Mouse (Mus musculus) embryonic facial prominence, embryonic 15.5 days (tissue): ENCODE results near the gene Nup35. TPM values are rescaled to one million over a fixed set of nuclear protein-coding genes. Genes with fewer than 3 reads are reported as not detected.

Source experiments
- ATAC-seq: fragments of 200-750 bp; cut with Nextera tagmentation; 2 replicates; pipeline ENCODE4 v1.8.0; 2017; ENCODE audit warnings: low read depth, moderate TSS enrichment; ENCODE audit not compliant: insufficient number of reproducible peaks, low FRiP score, low TSS enrichment
- H3K27ac ChIP-seq: fragments of 300-500 bp; sonication (generic); replicated peaks from 2 replicates; pipeline ENCODE4 v1.5.1; 2015; ENCODE audit warnings: mild to moderate bottlenecking, inconsistent platforms
- H3K27me3 ChIP-seq: fragments of 300-500 bp; sonication (generic); 2 replicates; pipeline ENCODE4 v1.6.1; 2015; ENCODE audit warnings: inconsistent platforms
- H3K36me3 ChIP-seq: fragments of 300-500 bp; sonication (generic); 2 replicates; pipeline ENCODE4 v1.6.1; 2015; ENCODE audit warnings: mild to moderate bottlenecking, inconsistent platforms
- H3K4me1 ChIP-seq: fragments of 300-500 bp; sonication (generic); 2 replicates; pipeline ENCODE4 v1.6.1; 2015; ENCODE audit warnings: inconsistent platforms
- H3K4me2 ChIP-seq: fragments of 300-500 bp; sonication (generic); replicated peaks from 2 replicates; pipeline ENCODE4 v1.6.1; 2015; ENCODE audit warnings: mild to moderate bottlenecking, inconsistent platforms
- H3K4me3 ChIP-seq: fragments of 300-500 bp; sonication (generic); replicated peaks from 2 replicates; pipeline ENCODE4 v1.5.1; 2015; ENCODE audit warnings: mild to moderate bottlenecking, inconsistent platforms
- H3K9ac ChIP-seq: fragments of 300-500 bp; sonication (generic); 2 replicates; pipeline ENCODE4 v1.6.1; 2015; ENCODE audit warnings: inconsistent platforms
- H3K9me3 ChIP-seq: fragments of 300-500 bp; sonication (generic); replicated peaks from 2 replicates; pipeline ENCODE4 v1.6.1; 2016; ENCODE audit warnings: inconsistent platforms
- WGBS: fragments of 180-500 bp; shearing (Covaris S2); methylation state at CpG from one replicate; pipeline ENCODE4 v1.1.7; 2015; 5-methylcytosine and 5-hydroxymethylcytosine counted together
- polyA plus RNA-seq: library from polyadenylated mRNA; unstranded; fragments of >200 nt; fragmentation: Nextera tagmentation; extraction: Ambion mirVana; gene quantifications from 2 replicates; pipeline ENCODE4 v1.2.1, GENCODE M21; 2015

The Nup35 gene
- polyA plus RNA-seq: 41.1 and 42.4 TPM in 2 replicates

DNA sequence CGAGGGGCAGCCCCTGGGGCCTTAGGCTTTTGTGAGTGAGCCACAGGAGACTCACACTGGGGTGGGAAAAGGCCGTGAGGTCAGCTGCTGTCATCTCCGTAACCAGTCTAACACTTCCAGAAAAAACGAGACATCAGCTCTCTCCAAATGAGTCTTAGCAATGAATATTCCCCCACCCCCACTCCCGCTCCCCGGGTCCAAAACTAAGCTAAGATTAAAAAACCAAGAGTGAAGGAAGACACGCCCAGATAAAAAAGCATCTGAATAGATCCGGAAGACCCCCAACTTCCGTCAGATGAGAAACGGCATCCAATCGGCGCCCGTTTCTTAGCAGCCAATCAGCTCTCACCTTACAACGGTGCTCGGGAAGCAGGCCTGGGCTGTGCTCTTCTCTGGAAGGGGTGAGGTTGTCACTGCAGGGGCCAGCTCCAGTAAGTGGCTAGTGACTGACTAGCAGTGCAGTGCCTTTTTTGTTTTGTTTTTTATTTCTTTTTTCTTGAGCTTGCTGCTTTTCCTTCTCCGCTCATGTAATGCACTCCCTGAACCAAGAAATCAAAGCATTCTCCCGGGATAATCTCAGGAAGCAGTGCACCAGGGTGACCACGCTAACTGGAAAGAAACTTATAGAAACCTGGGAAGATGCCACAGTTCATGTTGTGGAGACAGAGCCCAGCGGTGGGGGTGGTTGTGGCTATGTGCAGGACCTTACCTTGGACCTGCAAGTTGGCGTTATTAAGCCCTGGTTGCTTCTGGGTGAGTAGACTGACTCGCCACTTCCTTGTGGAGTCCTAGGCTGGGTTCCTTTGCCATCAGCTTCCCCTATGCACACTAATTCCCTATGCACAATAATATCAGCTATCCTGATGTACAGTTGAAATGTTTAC is at the start of gene Nup35, which contains the start of gene Dusp19:
TSS of gene Nup35 (plus strand) at position 383 of the 884 bp plus-strand sequence.
TSS of gene Dusp19 (plus strand) at position 192 of the 884 bp plus-strand sequence.
- Histone ChIP-seq H3K9ac (peak within 1 kb of the TSS; percentile 55), H3K27ac (peak within 1 kb of the TSS; percentile 69), H3K27me3 (no peaks in the 10 kb centered on the region), H3K9me3 (no peaks in the 10 kb centered on the region), H3K36me3 (peaks cover 6% of the 10 kb centered on the region; the same call in 1 of the 2 replicates), H3K4me2 (peak within 1 kb of the TSS; percentile 56), H3K4me1 (0 out of 2 replicates have a peak, but pooled peaks cover 5% of the 10 kb centered on the region), H3K4me3 (peak within 1 kb of the TSS; percentile 63)
- WGBS: under 1% methylated on average over 21 of the region's 21 CpGs
- peak; percentile 97 for ATAC-seq

DNA sequence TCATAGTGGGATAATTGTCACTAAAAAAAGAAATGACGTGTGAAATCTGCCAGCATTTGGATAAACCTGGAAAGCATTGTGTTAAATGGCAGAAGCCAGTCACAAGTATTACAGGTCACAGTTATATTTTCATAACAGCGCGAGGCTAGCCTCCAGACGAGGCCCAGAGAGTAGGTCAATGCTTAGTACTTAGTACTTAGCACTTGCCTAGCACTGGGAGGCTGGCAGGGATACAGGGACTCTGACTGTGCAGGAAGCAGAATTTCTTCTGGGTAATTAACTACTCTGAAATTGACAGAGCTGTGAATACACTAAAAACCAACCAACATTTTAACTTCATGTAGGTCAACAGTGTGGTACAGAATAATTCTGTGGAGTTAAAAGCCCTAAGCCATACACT is 49.6 kb upstream of the Nup35 start:
- no peak overlapping the region for H3K9ac ChIP-seq
- 87% methylated on average over 4 of the region's 4 CpGs for WGBS
- H3K9me3 ChIP-seq: no peaks in the 10 kb centered on the region

DNA sequence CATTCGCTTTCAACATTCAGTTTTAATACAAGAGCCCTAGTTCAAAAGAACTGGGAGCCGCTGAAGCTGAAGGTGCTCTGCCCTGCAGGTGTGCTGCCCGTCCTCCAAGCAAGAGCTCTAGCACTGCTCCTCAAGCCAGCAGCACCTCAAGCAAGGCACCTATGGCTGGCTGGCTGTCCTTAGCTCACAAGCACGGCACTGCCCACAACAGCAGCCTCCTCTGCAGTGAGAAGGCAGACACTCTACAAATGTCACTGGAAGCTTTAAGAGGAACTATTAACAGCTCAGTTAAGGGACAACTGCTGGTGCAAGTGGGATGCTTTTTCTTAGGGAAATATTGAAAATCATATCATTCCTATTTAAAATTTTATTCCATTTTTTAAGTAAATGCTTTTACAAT is 46.4 kb upstream of the Nup35 start:
- H3K4me2 ChIP-seq: no peak overlapping the region
- no peak overlapping the region for H3K27ac ChIP-seq
- no peak for ATAC-seq
- H3K4me3 ChIP-seq: no peak overlapping the region
- H3K27me3 ChIP-seq: no peaks in the 10 kb centered on the region
- H3K36me3 ChIP-seq: no peaks in the 10 kb centered on the region
- H3K9ac ChIP-seq: no peak overlapping the region
- 54% methylated on average over 4 of the region's 4 CpGs for WGBS
- no peaks in the 10 kb centered on the region for H3K9me3 ChIP-seq
- H3K4me1 ChIP-seq: 0 out of 2 replicates have a peak, but pooled peaks cover 3% of the 10 kb centered on the region

More for the DNA sequence above, 49.6 kb upstream of the Nup35 start:
- H3K4me3 ChIP-seq: no peak overlapping the region
- no peak for ATAC-seq
- H3K36me3 ChIP-seq: no peaks in the 10 kb centered on the region
- no peak overlapping the region for H3K4me2 ChIP-seq
- no peaks in the 10 kb centered on the region for H3K27me3 ChIP-seq
- H3K27ac ChIP-seq: no peak overlapping the region
- 0 out of 2 replicates have a peak, but pooled peaks cover 3% of the 10 kb centered on the region for H3K4me1 ChIP-seq

DNA sequence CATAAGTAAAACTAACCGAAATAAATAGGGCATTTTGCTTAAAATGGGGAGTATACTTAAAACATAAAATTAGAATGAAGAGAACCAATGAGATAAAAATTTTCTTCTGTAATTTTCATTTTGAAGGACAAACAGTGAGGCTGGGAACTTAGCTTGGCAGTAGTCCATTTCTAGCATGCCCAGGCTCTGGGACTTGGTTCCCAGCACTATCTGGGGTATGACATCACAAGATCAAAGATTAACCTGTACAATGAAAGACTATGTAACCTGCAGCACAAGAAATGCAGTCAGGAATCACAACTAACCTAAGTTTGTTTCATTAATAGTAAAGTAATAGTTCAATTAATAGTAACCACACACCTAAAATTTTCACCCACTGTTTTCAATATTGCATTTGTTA is 39.8 kb upstream of the Nup35 start:
- Histone ChIP-seq H3K36me3 (no peaks in the 10 kb centered on the region), H3K27ac (no peak overlapping the region), H3K4me2 (no peak overlapping the region), H3K4me3 (no peak overlapping the region), H3K9ac (no peak overlapping the region), H3K27me3 (no peaks in the 10 kb centered on the region), H3K4me1 (peaks cover 12% of the 10 kb centered on the region), H3K9me3 (no peaks in the 10 kb centered on the region)
- WGBS: 90% methylated on average over 1 of the region's 1 CpGs
- ATAC-seq: no peak

DNA sequence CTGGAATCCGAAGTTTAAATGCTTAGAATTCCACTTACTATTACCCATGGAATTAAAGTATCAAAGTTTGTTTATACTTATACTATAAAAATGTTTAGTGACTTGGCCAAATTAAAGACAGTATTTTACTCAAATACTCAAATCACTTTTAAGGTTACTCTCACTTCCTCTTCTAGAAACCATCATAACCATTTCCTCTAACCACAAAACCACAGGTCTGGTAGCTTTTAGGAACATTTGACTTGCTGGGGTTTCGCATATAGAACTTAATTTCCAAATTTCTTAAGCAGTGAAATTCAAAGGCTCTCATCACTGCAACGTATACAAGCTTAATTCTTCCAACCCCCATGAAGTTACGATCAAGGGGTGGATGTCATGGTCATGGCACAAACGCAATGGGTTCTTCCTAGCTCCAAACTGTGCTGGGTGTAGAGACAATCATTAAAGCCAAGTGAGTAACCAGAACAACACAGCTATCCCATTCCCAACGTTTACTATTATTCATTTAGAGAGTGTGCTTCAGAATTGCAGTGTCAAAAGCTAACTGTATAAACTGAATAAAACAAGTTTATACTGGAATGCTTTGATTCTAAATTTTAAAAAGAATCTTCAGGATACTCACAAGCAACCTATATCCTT is 37.7 kb upstream of the Nup35 start:
- Histone ChIP-seq H3K36me3 (no peaks in the 10 kb centered on the region), H3K27me3 (no peaks in the 10 kb centered on the region), H3K4me2 (peak overlapping the region; percentile 63), H3K4me3 (peak overlapping the region; percentile 87), H3K9me3 (no peaks in the 10 kb centered on the region), H3K27ac (no peak overlapping the region), H3K4me1 (peaks cover 12% of the 10 kb centered on the region), H3K9ac (no peak overlapping the region)
- WGBS: 16% methylated on average over 6 of the region's 6 CpGs
- no peak for ATAC-seq

DNA sequence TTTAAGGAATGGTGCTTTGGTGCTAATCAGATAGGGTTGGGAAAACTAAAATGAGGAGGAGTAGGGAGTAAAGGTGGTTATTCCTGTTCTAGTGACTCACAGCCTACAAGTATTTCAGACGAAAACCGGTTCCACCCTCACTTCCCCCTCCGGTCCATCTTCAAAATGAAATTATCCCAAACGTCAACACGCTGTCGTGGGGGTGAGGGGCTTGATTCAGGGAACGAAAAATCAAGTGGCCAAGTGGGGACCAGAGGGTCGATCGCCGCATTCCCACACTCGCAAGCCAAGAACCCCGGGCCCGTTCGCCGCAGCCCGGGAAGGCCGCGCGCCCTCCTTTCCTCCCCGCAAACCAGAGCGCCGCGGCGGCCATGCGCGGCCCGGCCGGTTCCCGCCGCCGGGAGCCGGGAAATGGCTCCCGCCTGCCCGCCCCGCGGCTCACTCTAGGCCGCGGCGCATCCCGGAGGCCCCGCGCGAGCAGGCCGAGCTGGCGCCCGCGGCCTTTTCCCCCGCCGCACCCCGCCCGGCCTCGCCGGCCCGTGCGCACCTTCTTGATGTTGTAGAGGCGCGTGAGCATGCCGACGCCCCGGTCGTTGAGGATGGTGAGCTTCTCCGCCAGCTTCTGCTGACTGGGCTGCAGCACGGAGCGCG is 36.6 kb upstream of the Nup35 start:
- Histone ChIP-seq H3K4me2 (peak overlapping the region; percentile 63), H3K9me3 (no peaks in the 10 kb centered on the region), H3K9ac (peak overlapping the region; percentile 91), H3K27ac (peak overlapping the region; percentile 98), H3K27me3 (no peaks in the 10 kb centered on the region), H3K36me3 (no peaks in the 10 kb centered on the region), H3K4me1 (peaks cover 12% of the 10 kb centered on the region), H3K4me3 (peak overlapping the region; percentile 87)
- under 1% methylated on average over 60 of the region's 65 CpGs for WGBS
- ATAC-seq: peak; percentile 75

DNA sequence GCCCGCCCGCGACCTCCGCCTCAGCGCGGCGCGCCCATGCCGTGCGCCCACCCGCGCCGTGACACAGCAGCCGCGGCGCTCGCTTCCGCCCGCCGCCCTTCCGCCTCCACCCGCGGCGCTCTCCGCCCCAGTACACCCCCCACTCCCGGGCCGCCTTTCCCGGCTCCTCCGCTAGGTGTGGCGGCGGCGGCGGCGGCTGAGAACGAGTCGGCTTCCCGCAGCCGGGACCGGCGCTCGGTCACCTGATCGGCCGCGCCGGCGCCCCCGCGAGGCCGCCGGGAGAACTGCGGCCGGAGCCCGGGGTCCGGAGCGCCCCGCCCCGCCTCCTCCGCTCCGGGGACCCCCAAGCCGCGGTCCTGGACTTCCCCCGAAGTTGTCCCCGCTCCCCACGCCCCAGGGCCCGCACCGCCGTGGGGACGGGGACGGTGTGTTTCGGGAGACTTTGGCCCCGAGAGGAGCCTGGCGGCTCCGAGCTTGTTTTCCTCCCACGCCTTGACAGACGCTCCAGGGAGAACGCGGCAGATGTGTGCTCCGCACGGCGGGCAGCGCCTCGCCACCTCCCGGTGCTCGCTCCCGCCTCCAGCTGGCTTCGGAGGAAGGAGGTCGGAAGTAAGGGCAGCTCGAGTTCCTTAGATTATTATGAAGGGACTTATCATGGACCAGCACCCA is 35.9 kb upstream of the Nup35 start, which contains the start of gene Nckap1:
TSS of gene Nckap1 (minus strand) at position 338 of the 669 bp plus-strand sequence.
- Histone ChIP-seq H3K4me3 (peak within 1 kb of the TSS; percentile 87), H3K4me2 (peak within 1 kb of the TSS; percentile 63), H3K9me3 (no peaks in the 10 kb centered on the region), H3K4me1 (peaks cover 12% of the 10 kb centered on the region), H3K9ac (peak within 1 kb of the TSS; percentile 91), H3K27me3 (no peaks in the 10 kb centered on the region), H3K27ac (peak within 1 kb of the TSS; percentile 98), H3K36me3 (no peaks in the 10 kb centered on the region)
- peak; percentile 93 for ATAC-seq
- WGBS: under 1% methylated on average over 80 of the region's 88 CpGs

DNA sequence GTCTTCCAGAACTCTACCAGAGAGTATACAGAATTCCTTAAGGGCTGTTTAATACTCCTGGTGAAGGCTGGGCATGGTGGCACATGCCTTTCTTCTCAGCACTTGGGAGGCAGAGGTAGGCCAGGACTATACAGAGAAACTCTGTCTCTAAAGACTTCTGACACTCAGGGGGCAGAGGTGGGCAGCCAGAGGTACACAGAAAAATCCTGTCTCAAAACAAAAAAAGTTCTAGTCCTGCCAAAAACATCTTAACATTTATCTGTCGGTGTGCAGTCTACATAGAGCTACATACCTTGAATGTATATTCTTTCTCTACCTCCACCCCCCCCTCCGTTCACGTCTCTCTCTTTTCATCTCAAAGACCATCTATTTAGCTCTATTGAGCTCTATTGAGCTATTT is 34.7 kb upstream of the Nup35 start:
- Histone ChIP-seq H3K36me3 (no peaks in the 10 kb centered on the region), H3K9me3 (no peaks in the 10 kb centered on the region), H3K27me3 (no peaks in the 10 kb centered on the region), H3K4me2 (no peak overlapping the region), H3K9ac (no peak overlapping the region), H3K4me3 (no peak overlapping the region), H3K27ac (no peak overlapping the region), H3K4me1 (peaks cover 12% of the 10 kb centered on the region)
- ATAC-seq: no peak
- 85% methylated on average over 3 of the region's 3 CpGs for WGBS

DNA sequence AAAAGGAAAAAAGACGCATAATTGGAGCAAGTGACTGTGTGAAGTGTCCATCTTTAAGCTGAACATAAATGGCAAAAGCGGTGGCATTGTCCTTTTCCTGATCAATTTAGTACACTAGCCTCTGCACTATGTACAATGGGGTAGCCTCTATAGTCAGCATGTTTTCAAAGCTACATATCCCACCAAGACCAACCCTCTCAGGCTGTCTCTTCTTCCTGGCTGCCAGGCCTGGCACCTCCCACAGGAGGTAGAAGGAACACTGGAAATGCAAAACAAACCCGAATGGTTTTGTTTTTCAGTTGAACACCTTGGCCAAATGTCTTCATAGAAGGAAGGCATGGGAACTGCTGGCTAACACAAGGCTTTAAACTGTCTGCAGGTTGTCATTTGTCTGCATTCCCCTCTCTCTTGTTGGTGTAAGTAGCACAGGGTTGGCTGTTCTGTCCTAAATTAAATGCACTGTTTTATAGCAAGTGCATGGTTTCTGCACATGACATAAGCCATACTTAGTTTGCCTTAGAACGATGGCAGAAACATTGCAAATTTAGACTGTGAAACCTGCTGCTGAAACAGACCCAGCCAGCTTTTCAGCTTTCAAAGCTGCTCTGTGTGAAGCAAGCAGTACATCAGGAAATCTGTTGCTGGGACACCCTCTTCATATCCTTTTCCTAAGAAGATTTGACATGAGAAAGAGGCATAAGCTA is 22.7 kb upstream of the Nup35 start:
- 68% methylated on average over 4 of the region's 4 CpGs for WGBS
- no peak overlapping the region for H3K4me2 ChIP-seq
- H3K27me3 ChIP-seq: no peaks in the 10 kb centered on the region
- H3K27ac ChIP-seq: no peak overlapping the region
- ATAC-seq: no peak
- H3K36me3 ChIP-seq: no peaks in the 10 kb centered on the region
- H3K9ac ChIP-seq: no peak overlapping the region
- H3K9me3 ChIP-seq: no peaks in the 10 kb centered on the region
- H3K4me1 ChIP-seq: no peaks in the 10 kb centered on the region; the same call in 1 of the 2 replicates
- H3K4me3 ChIP-seq: no peak overlapping the region

DNA sequence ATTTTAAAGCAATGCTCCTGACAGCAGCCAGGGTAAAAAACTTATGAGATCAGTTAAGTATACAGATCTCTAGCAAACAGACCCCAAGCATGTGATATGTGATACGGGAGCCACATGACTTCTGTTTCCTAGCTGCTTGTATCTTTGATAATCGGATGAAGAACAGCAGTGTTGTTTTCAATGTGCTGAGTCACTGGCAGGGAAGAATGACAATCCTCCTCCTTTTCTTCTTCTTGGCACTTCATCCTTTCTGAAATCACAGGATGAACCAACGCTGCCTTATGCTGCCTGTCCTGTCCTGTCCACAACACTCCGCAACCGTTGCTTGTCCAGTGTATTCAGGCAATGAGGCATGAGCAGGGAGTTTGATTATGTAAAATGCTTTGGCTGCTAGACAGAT is 20.1 kb upstream of the Nup35 start:
- Histone ChIP-seq H3K27ac (no peak overlapping the region), H3K36me3 (no peaks in the 10 kb centered on the region), H3K4me1 (no peaks in the 10 kb centered on the region; the same call in 1 of the 2 replicates), H3K4me3 (no peak overlapping the region), H3K4me2 (no peak overlapping the region), H3K9ac (no peak overlapping the region), H3K27me3 (no peaks in the 10 kb centered on the region), H3K9me3 (no peaks in the 10 kb centered on the region)
- no peak for ATAC-seq
- WGBS: 64% methylated on average over 5 of the region's 5 CpGs
